Mouse (Mus musculus) megakaryocyte, embryonic 14.5 days (primary cell): ENCODE results near the gene Snx29.
"Not testable (repeated sequence)": the region's sequence is repeated elsewhere in the genome, so short reads cannot be mapped to it uniquely, and the experiment has no call there.

Experiments used
- FLI1 ChIP-seq: IDR thresholded peaks from 2 replicates; pipeline ENCODE4 v1.6.1; 2012; ENCODE audit warnings: low read length, inconsistent platforms, mixed read lengths
- GATA1 ChIP-seq: IDR thresholded peaks from 3 replicates; pipeline ENCODE4 v1.6.1; 2012; ENCODE audit warnings: mixed read lengths, low read length, inconsistent platforms, borderline replicate concordance

DNA sequence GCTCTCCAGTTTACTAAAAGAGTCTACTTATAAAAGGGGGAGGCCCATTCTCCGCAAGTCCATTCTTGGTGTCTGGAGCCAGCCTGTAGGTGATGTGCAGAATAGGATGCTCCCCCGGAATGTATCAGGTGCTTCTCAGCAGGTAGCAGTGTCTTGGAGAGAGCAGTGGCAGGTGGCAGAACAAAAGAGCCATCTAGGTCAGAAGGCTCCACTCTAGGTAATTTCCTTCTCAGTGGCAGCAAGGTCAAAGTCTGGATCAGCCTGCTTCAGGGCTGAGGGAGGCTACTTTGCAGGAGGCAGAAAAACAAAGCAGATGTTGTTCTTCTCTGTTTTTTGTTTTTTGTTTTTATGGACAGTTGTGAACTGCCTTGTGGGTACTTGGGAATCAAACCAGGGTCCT lies 37.9 kb downstream of the Snx29 start:
- TF ChIP-seq GATA1, FLI1: not testable (repeated sequence)
